Comparison of ENCODE assay signal across 8 mouse cellular contexts in genomic region chr4:82537279-82537967, GRCm38 (mm10).
DNase-seq lines count a peak whose midpoint lies in the region; ATAC-seq and TF ChIP-seq lines count a peak whose summit lies in the region.

No protein-coding gene starts in this region.

- H3K27ac ChIP-seq in lung, embryonic 14.5 days (ENCODE audit: low read depth): peak overlapping the region; percentile 78
- peak overlapping the region; percentile 72 for H3K27ac ChIP-seq in embryonic facial prominence, embryonic 10.5 days (replicated peaks)
- peak overlapping the region; percentile 66 to 71 for H3K27ac ChIP-seq in heart, embryonic 14.5 days (replicated peaks in 1 of 2; ENCODE audit: control insufficient read depth in 1 of 2, insufficient read depth in 1 of 2, low read depth in 2 of 2, low read length in 2 of 2)
- H3K27ac ChIP-seq in kidney, embryonic 16.5 days (ENCODE audit: low read length): no peak overlapping the region
- no peak overlapping the region for H3K27ac ChIP-seq in stomach, embryonic 16.5 days (ENCODE audit: low read length)
- H3K27ac ChIP-seq in thymus, adult 2 months (ENCODE audit: control insufficient read depth, insufficient read depth, low read length): no peak overlapping the region

- H3K36me3 ChIP-seq in lung, embryonic 14.5 days (ENCODE audit: insufficient read depth): no peaks in the 10 kb centered on the region
- no peaks in the 10 kb centered on the region for H3K36me3 ChIP-seq in embryonic facial prominence, embryonic 10.5 days (replicated peaks)
- no peaks in the 10 kb centered on the region for H3K36me3 ChIP-seq in heart, embryonic 14.5 days (ENCODE audit: control insufficient read depth, insufficient read depth, low read length)
- H3K36me3 ChIP-seq in kidney, embryonic 16.5 days (ENCODE audit: insufficient read depth, low read length): no peaks in the 10 kb centered on the region
- H3K36me3 ChIP-seq in stomach, embryonic 16.5 days (ENCODE audit: control insufficient read depth, insufficient read depth, low read length): no peaks in the 10 kb centered on the region
- H3K36me3 ChIP-seq in thymus, adult 2 months (ENCODE audit: control insufficient read depth, insufficient read depth, low read length): no peaks in the 10 kb centered on the region

- peaks cover 21% of the 10 kb centered on the region for H3K4me1 ChIP-seq in lung, embryonic 14.5 days (ENCODE audit: insufficient read depth)
- H3K4me1 ChIP-seq in embryonic facial prominence, embryonic 10.5 days: peaks cover 55% of the 10 kb centered on the region
- peaks cover 50 to 79% of the 10 kb centered on the region in 2 experiments for H3K4me1 ChIP-seq in heart, embryonic 14.5 days (ENCODE audit: control insufficient read depth in 2 of 2, insufficient read depth in 2 of 2, low read length in 2 of 2)
- peaks cover 24% of the 10 kb centered on the region for H3K4me1 ChIP-seq in kidney, embryonic 16.5 days (ENCODE audit: insufficient read depth, low read length)
- peaks cover 28% of the 10 kb centered on the region for H3K4me1 ChIP-seq in stomach, embryonic 16.5 days (ENCODE audit: control insufficient read depth, insufficient read depth, low read length)
- no peaks in the 10 kb centered on the region for H3K4me1 ChIP-seq in thymus, adult 2 months (replicated peaks; ENCODE audit: control insufficient read depth, insufficient read depth, low read length)

- peak overlapping the region; percentile 84 for H3K4me2 ChIP-seq in lung, embryonic 14.5 days
- peak overlapping the region; percentile 98 for H3K4me2 ChIP-seq in heart, embryonic 14.5 days (ENCODE audit: low read length)
- peak overlapping the region; percentile 52 for H3K4me2 ChIP-seq in kidney, embryonic 16.5 days (replicated peaks; ENCODE audit: low read depth, low read length)
- peak overlapping the region; percentile 72 for H3K4me2 ChIP-seq in stomach, embryonic 16.5 days (ENCODE audit: low read depth, low read length)

- no peak for TF ChIP-seq CTCF in lung, embryonic 14.5 days (IDR thresholded peaks at IDR 0.05; ENCODE audit: low read depth)
- TF ChIP-seq CTCF in thymus, adult 2 months (IDR thresholded peaks at IDR 0.05; ENCODE audit: borderline replicate concordance, control insufficient read depth, extremely low read depth, insufficient read depth, low read length, poor library complexity): no peak

- peak overlapping the region; percentile 39 for H3K4me3 ChIP-seq in lung, embryonic 14.5 days (ENCODE audit: low read depth, low read length)
- peak overlapping the region; percentile 57 for H3K4me3 ChIP-seq in embryonic facial prominence, embryonic 10.5 days
- peak overlapping the region; percentile 50 to 56 for H3K4me3 ChIP-seq in heart, embryonic 14.5 days (ENCODE audit: control insufficient read depth in 1 of 2, insufficient read depth in 1 of 2, low read depth in 1 of 2, low read length in 2 of 2)
- H3K4me3 ChIP-seq in kidney, embryonic 16.5 days (ENCODE audit: low read length): peak overlapping the region; percentile 38
- H3K4me3 ChIP-seq in stomach, embryonic 16.5 days (replicated peaks; ENCODE audit: low read length): peak overlapping the region; percentile 41
- H3K4me3 ChIP-seq in thymus, adult 2 months (ENCODE audit: control insufficient read depth, insufficient read depth, low read length): no peak overlapping the region

- 4% methylated on average over 28 of the region's 28 CpGs for whole genome bisulfite sequencing in lung, embryonic 14.5 days
- WGBS in embryonic facial prominence, embryonic 10.5 days: under 1% methylated on average over 28 of the region's 28 CpGs
- WGBS in heart, embryonic 14.5 days: under 1% methylated on average over 28 of the region's 28 CpGs
- WGBS in kidney, embryonic 16.5 days: 1% methylated on average over 28 of the region's 28 CpGs
- 6% methylated on average over 28 of the region's 28 CpGs for WGBS in stomach, embryonic 16.5 days
- 6% methylated on average over 28 of the region's 28 CpGs for WGBS in thymus, adult 2 months

- H3K9ac ChIP-seq in lung, embryonic 14.5 days: peak overlapping the region; percentile 65
- peak overlapping the region; percentile 84 for H3K9ac ChIP-seq in heart, embryonic 14.5 days (ENCODE audit: low read length)
- peak overlapping the region; percentile 56 for H3K9ac ChIP-seq in kidney, embryonic 16.5 days (replicated peaks; ENCODE audit: low read length)
- H3K9ac ChIP-seq in stomach, embryonic 16.5 days (ENCODE audit: low read length): peak overlapping the region; percentile 61

- ATAC-seq in lung, embryonic 14.5 days (ENCODE audit: insufficient read depth): 0 out of 2 replicates have a peak, but pooled peaks have one; percentile 35
- no peak for ATAC-seq in heart, embryonic 14.5 days (ENCODE audit: insufficient number of reproducible peaks, insufficient read depth, low FRiP score, low read depth)
- peak; percentile 28; the same call in 1 of the 2 replicates for ATAC-seq in kidney, embryonic 16.5 days (ENCODE audit: low FRiP score, low TSS enrichment)
- ATAC-seq in stomach, embryonic 16.5 days (ENCODE audit: insufficient read depth, low FRiP score): no peak

- no peak for TF ChIP-seq POLR2A in thymus, adult 2 months (IDR thresholded peaks at IDR 0.05; ENCODE audit: control insufficient read depth, extremely low read depth, insufficient read depth, low read length, poor library complexity)

- no peaks in the 10 kb centered on the region for H3K9me3 ChIP-seq in lung, embryonic 14.5 days (ENCODE audit: low read depth, low read length)
- no peaks in the 10 kb centered on the region for H3K9me3 ChIP-seq in embryonic facial prominence, embryonic 10.5 days
- H3K9me3 ChIP-seq in heart, embryonic 14.5 days (ENCODE audit: control insufficient read depth, low read length): no peaks in the 10 kb centered on the region
- H3K9me3 ChIP-seq in kidney, embryonic 16.5 days (ENCODE audit: low read length): no peaks in the 10 kb centered on the region
- H3K9me3 ChIP-seq in stomach, embryonic 16.5 days (replicated peaks; ENCODE audit: control insufficient read depth, low read length): no peaks in the 10 kb centered on the region

- peak; percentile 80 for DNase-seq in lung, embryonic 14.5 days
- no peak for DNase-seq in lung, postnatal 36 days
- peak; percentile 72 for DNase-seq in embryonic facial prominence, embryonic 10.5 days (ENCODE audit: low spot score)
- peak; percentile 49 for DNase-seq in lung, postnatal 10 days
- no peak for DNase-seq in thymus, adult 2 months

- peaks cover 5% of the 10 kb centered on the region; the same call in 1 of the 2 replicates for H3K27me3 ChIP-seq in lung, embryonic 14.5 days (ENCODE audit: insufficient read depth, low read length)
- H3K27me3 ChIP-seq in embryonic facial prominence, embryonic 10.5 days (replicated peaks; ENCODE audit: low read depth, poor library complexity, severe bottlenecking): peaks cover 96% of the 10 kb centered on the region
- H3K27me3 ChIP-seq in heart, embryonic 14.5 days (ENCODE audit: control insufficient read depth, insufficient read depth, low read length): no peaks in the 10 kb centered on the region
- peaks cover 43% of the 10 kb centered on the region for H3K27me3 ChIP-seq in kidney, embryonic 16.5 days (ENCODE audit: insufficient read depth, low read length)
- H3K27me3 ChIP-seq in stomach, embryonic 16.5 days (ENCODE audit: control insufficient read depth, insufficient read depth, low read length): peaks cover 17% of the 10 kb centered on the region
- H3K27me3 ChIP-seq in thymus, adult 2 months (ENCODE audit: control insufficient read depth, insufficient read depth, low read length): peaks cover 6% of the 10 kb centered on the region; the same call in 1 of the 2 replicates

Comparison
In these comparisons a context has a peak if more than half of its experiments do, and no peak if none do; other contexts are left out.
1. DNase-seq: peak in lung, embryonic 14.5 days (single experiment), embryonic facial prominence, embryonic 10.5 days (single experiment) and lung, postnatal 10 days (single experiment); none in lung, postnatal 36 days (single experiment) and thymus, adult 2 months (single experiment).
2. ATAC-seq: peak in lung, embryonic 14.5 days (single experiment) and kidney, embryonic 16.5 days (single experiment); none in heart, embryonic 14.5 days (single experiment) and stomach, embryonic 16.5 days (single experiment).
3. H3K27ac ChIP-seq: peak in lung, embryonic 14.5 days (single experiment), embryonic facial prominence, embryonic 10.5 days (single experiment) and heart, embryonic 14.5 days (2 of 2); none in kidney, embryonic 16.5 days (single experiment), stomach, embryonic 16.5 days (single experiment) and thymus, adult 2 months (single experiment).
4. Peak in every context shown above with its lines, with median percentiles within 50 percentile points of each other: H3K4me2 ChIP-seq and H3K9ac ChIP-seq.